Mouse (Mus musculus) G1E (cell line): ENCODE data around the gene Atp13a1.

Experiments used
- CTCF ChIP-seq: IDR thresholded peaks from 2 replicates; pipeline ENCODE4 v1.5.1; 2012; ENCODE audit warnings: low read depth, low read length, inconsistent platforms, mixed read lengths
- GATA1 ChIP-seq: IDR thresholded peaks from 2 replicates; pipeline ENCODE4 v1.6.1; 2012; ENCODE audit warnings: borderline replicate concordance, low read length, inconsistent platforms, mixed read lengths
- POLR2AphosphoS5 ChIP-seq: IDR thresholded peaks from 2 replicates; pipeline ENCODE4 v1.6.1; 2012; ENCODE audit warnings: low read depth, low read length, inconsistent platforms; ENCODE audit not compliant: insufficient replicate concordance
- TAL1 ChIP-seq: conservative IDR thresholded peaks from 2 replicates; pipeline ENCODE4 v1.6.1; 2012; ENCODE audit warnings: low read depth, low read length, inconsistent platforms, mixed read lengths

- TF ChIP-seq CTCF (no peak), GATA1 (no peak), TAL1 (no peak), POLR2AphosphoS5 (no peak)
Measured at GRCm38 (mm10) chr8:69797661-69798060, 6.7 kb downstream of the Atp13a1 start.
